Mouse (Mus musculus) kidney, adult 2 months (tissue): Measurements from ENCODE around the gene Tmem72. TPM values are rescaled to one million over a fixed set of nuclear protein-coding genes. Genes with fewer than 3 reads are reported as not detected.
A peak's percentile ranks its signal among the peaks of the same experiment; 100 is the strongest.

Experiments used
- DNase-seq: peaks from one replicate; pipeline ENCODE4 v3.0.0; 2021
- H3K27ac ChIP-seq: fragments of 200-500 bp; 2 replicates; pipeline ENCODE4 v1.5.1; 2012; ENCODE audit warnings: low read depth, low read length, control low read depth, inconsistent platforms; ENCODE audit not compliant: insufficient read depth
- H3K27me3 ChIP-seq: fragments of 200-500 bp; replicated peaks from 2 replicates; pipeline ENCODE4 v1.6.1; 2012; ENCODE audit warnings: mild to moderate bottlenecking, moderate library complexity, low read length, inconsistent platforms; ENCODE audit not compliant: control insufficient read depth, insufficient read depth
- H3K36me3 ChIP-seq: fragments of 200-500 bp; 2 replicates; pipeline ENCODE4 v1.6.1; 2012; ENCODE audit warnings: mild to moderate bottlenecking, moderate library complexity, low read length, inconsistent platforms; ENCODE audit not compliant: control insufficient read depth, insufficient read depth
- H3K4me1 ChIP-seq: fragments of 200-500 bp; 2 replicates; pipeline ENCODE4 v1.6.1; 2011; ENCODE audit warnings: low read length; ENCODE audit not compliant: control insufficient read depth, insufficient read depth
- H3K4me3 ChIP-seq: fragments of 200-500 bp; 2 replicates; pipeline ENCODE4 v1.5.1; 2011; ENCODE audit warnings: mild to moderate bottlenecking, low read depth, low read length, control low read depth; ENCODE audit not compliant: insufficient read depth
- CTCF ChIP-seq: fragments of 200-500 bp; conservative IDR thresholded peaks from 2 replicates; pipeline ENCODE4 v1.5.1; 2011; ENCODE audit warnings: low read depth, mild to moderate bottlenecking, control low read depth, low read length, moderate library complexity, mixed read lengths; ENCODE audit not compliant: insufficient read depth, insufficient read length
- POLR2A ChIP-seq: fragments of 200-500 bp; IDR thresholded peaks from one replicate; pipeline ENCODE4 v1.6.1; 2011; ENCODE audit warnings: low read depth, low read length, control low read depth
- WGBS: fragments of 180-500 bp; shearing (Covaris S2); methylation state at CpG from one replicate; pipeline ENCODE4 v1.1.7; 2018; 5-methylcytosine and 5-hydroxymethylcytosine counted together
- polyA plus RNA-seq: library from polyadenylated mRNA; depleted of rRNA; stranded (reverse); fragments of >200 nt; gene quantifications from 2 replicates; pipeline ENCODE4 v1.2.3, GENCODE M21; 2012

The Tmem72 gene
- polyA plus RNA-seq, 1 experiment: 13.4 TPM

- no peaks in the 10 kb centered on the region for H3K4me1 ChIP-seq
- DNase-seq: peak; percentile 77
- 1% methylated on average over 44 of the region's 44 CpGs for WGBS
Measured at GRCm38 (mm10) chr6:116673471-116674282, 43.0 kb downstream of the Tmem72 start, which contains the start of gene Rassf4. Rassf4 (minus strand) TSS chr6:116673952.

GRCm38 (mm10) chr6:116672349-116672748 is 44.4 kb downstream of the Tmem72 start:
- Histone ChIP-seq H3K4me1 (no peaks in the 10 kb centered on the region), H3K27ac (no peak overlapping the region), H3K4me3 (no peak overlapping the region), H3K27me3 (no peaks in the 10 kb centered on the region), H3K36me3 (no peaks in the 10 kb centered on the region)
- 85% methylated on average over 5 of the region's 5 CpGs for WGBS
- no peak for DNase-seq
- TF ChIP-seq CTCF (no peak), POLR2A (no peak)

More at GRCm38 (mm10) chr6:116673471-116674282, 43.0 kb downstream of the Tmem72 start, which contains the start of gene Rassf4:
- Histone ChIP-seq H3K4me3 (peak within 1 kb of the TSS; percentile 36), H3K27ac (no peak within 1 kb of the TSS), H3K36me3 (no peaks in the 10 kb centered on the region), H3K27me3 (no peaks in the 10 kb centered on the region)
- no peak for TF ChIP-seq CTCF
- no peak for TF ChIP-seq POLR2A

GRCm38 (mm10) chr6:116671768-116672167 is 44.9 kb downstream of the Tmem72 start:
- Histone ChIP-seq H3K27me3 (no peaks in the 10 kb centered on the region), H3K36me3 (no peaks in the 10 kb centered on the region), H3K27ac (no peak overlapping the region), H3K4me3 (no peak overlapping the region), H3K4me1 (no peaks in the 10 kb centered on the region)
- no peak for DNase-seq
- 89% methylated on average over 4 of the region's 4 CpGs for WGBS
- TF ChIP-seq POLR2A (no peak), CTCF (no peak)

GRCm38 (mm10) chr6:116671031-116671430 is 45.7 kb downstream of the Tmem72 start:
- WGBS: 53% methylated on average over 5 of the region's 5 CpGs
- no peak for DNase-seq
- H3K36me3 ChIP-seq: no peaks in the 10 kb centered on the region
- no peak overlapping the region for H3K27ac ChIP-seq
- H3K4me3 ChIP-seq: no peak overlapping the region
- no peaks in the 10 kb centered on the region for H3K27me3 ChIP-seq
- no peaks in the 10 kb centered on the region for H3K4me1 ChIP-seq
- no peak for TF ChIP-seq CTCF

- peak; percentile 63 for DNase-seq
- TF ChIP-seq CTCF (no peak), POLR2A (no peak)
- H3K4me1 ChIP-seq: no peaks in the 10 kb centered on the region
- H3K36me3 ChIP-seq: no peaks in the 10 kb centered on the region
- no peak overlapping the region for H3K4me3 ChIP-seq
- no peak overlapping the region for H3K27ac ChIP-seq
- 68% methylated on average over 6 of the region's 6 CpGs for WGBS
- no peaks in the 10 kb centered on the region for H3K27me3 ChIP-seq
Measured at GRCm38 (mm10) chr6:116670144-116670543, 46.6 kb downstream of the Tmem72 start.

- no peak for DNase-seq
- 0 out of 2 replicates have a peak, but pooled peaks have one; percentile 8 for TF ChIP-seq CTCF
- no peak for TF ChIP-seq POLR2A
- Histone ChIP-seq H3K4me3 (no peak overlapping the region), H3K36me3 (no peaks in the 10 kb centered on the region), H3K27ac (no peak overlapping the region), H3K4me1 (no peaks in the 10 kb centered on the region), H3K27me3 (no peaks in the 10 kb centered on the region)
- WGBS: 58% methylated on average over 11 of the region's 11 CpGs
Measured at GRCm38 (mm10) chr6:116668682-116669470, 47.8 kb downstream of the Tmem72 start.

GRCm38 (mm10) chr6:116667382-116667781 is 49.3 kb downstream of the Tmem72 start:
- H3K4me3 ChIP-seq: no peak overlapping the region
- TF ChIP-seq CTCF (no peak), POLR2A (no peak)
- H3K36me3 ChIP-seq: no peaks in the 10 kb centered on the region
- 77% methylated on average over 3 of the region's 3 CpGs for WGBS
- H3K27ac ChIP-seq: no peak overlapping the region
- H3K4me1 ChIP-seq: no peaks in the 10 kb centered on the region
- no peaks in the 10 kb centered on the region for H3K27me3 ChIP-seq
- DNase-seq: no peak
